Mouse (Mus musculus) olfactory bulb, adult 2 months (tissue): ENCODE measurements around the gene Tnfrsf9.

ENCODE experiments used
- CTCF ChIP-seq: fragments of 200-500 bp; IDR thresholded peaks from 2 replicates; pipeline ENCODE4 v1.5.1; 2012; ENCODE audit warnings: low read depth, mild to moderate bottlenecking, low read length, moderate library complexity; ENCODE audit not compliant: insufficient read depth
- POLR2A ChIP-seq: fragments of 200-500 bp; IDR thresholded peaks from 2 replicates; pipeline ENCODE4 v1.6.1; 2012; ENCODE audit warnings: mild to moderate bottlenecking, low read depth, low read length, moderate library complexity; ENCODE audit not compliant: insufficient read depth

- TF ChIP-seq POLR2A = no peak
- no peak for TF ChIP-seq CTCF
Measured at GRCm38 (mm10) chr4:150865371-150865770, 49.0 kb upstream of the Tnfrsf9 start.
